Mouse (Mus musculus): Measurements from ENCODE around the gene Lhfpl4. TPM values are rescaled to one million over a fixed set of nuclear protein-coding genes. Genes with fewer than 3 reads are reported as not detected.
A peak's percentile ranks its signal among the peaks of the same experiment; 100 is the strongest.

Gene Lhfpl4
- total and polyA plus RNA-seq, 2 experiments from 2014 or later: 66.1 to 81.3 TPM

GRCm38 (mm10) chr6:113226705-113227104, 31.5 kb upstream of the Lhfpl4 start:
- H3K27me3 ChIP-seq (ENCODE audit: insufficient read depth, low read length): no peaks in the 10 kb centered on the region
- H3K4me1 ChIP-seq (ENCODE audit: insufficient read depth, low read length): no peaks in the 10 kb centered on the region
- H3K9ac ChIP-seq (replicated peaks; ENCODE audit: low read length, poor library complexity, severe bottlenecking): no peak overlapping the region
- H3K4me2 ChIP-seq (ENCODE audit: low read depth, low read length, poor library complexity, severe bottlenecking): no peak overlapping the region
- no peak for ATAC-seq (ENCODE audit: low FRiP score)
- no peak for TF ChIP-seq CTCF (IDR thresholded peaks at IDR 0.05)
- H3K9me3 ChIP-seq (ENCODE audit: low read length): no peaks in the 10 kb centered on the region
- H3K36me3 ChIP-seq (ENCODE audit: insufficient read depth, low read length): no peaks in the 10 kb centered on the region
- no peak overlapping the region for H3K4me3 ChIP-seq (ENCODE audit: low read depth, low read length)
- no peak overlapping the region for H3K27ac ChIP-seq (ENCODE audit: low read depth, low read length)
- DNase-seq (ENCODE audit: low spot score): no peak

GRCm38 (mm10) chr6:113225798-113226197, 30.6 kb upstream of the Lhfpl4 start:
- ATAC-seq (ENCODE audit: low FRiP score) (no peak), DNase-seq (ENCODE audit: low spot score) (no peak)
- no peak for TF ChIP-seq CTCF (IDR thresholded peaks at IDR 0.05)
- Histone ChIP-seq H3K27me3 (ENCODE audit: insufficient read depth, low read length) (no peaks in the 10 kb centered on the region), H3K27ac (ENCODE audit: low read depth, low read length) (no peak overlapping the region), H3K4me2 (ENCODE audit: low read depth, low read length, poor library complexity, severe bottlenecking) (no peak overlapping the region), H3K9me3 (ENCODE audit: low read length) (no peaks in the 10 kb centered on the region), H3K4me3 (ENCODE audit: low read depth, low read length) (no peak overlapping the region), H3K4me1 (ENCODE audit: insufficient read depth, low read length) (no peaks in the 10 kb centered on the region), H3K36me3 (ENCODE audit: insufficient read depth, low read length) (no peaks in the 10 kb centered on the region), H3K9ac (replicated peaks; ENCODE audit: low read length, poor library complexity, severe bottlenecking) (no peak overlapping the region)
- 83% methylated on average over 4 of the region's 4 CpGs for WGBS

DNA sequence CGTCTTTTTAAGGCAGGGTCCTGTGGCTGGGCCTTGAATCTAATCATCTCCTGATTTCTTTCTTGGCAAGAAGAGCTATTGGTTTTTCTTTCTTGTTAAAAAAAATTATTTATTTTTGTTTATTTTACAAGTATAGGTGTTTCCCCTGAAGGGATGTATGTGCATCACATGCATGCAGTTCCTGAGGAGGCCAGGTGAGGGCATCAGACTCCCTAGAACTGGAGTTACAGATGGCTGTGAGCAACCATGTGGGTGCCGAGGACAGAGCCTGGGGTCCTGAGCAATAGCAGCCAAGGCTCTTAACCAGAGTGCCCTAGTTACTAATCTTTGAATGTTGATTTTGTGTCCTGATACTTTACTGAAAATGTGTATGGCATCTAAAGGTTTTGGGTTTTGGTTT, 21.1 kb upstream of the Lhfpl4 start:
- H3K9ac ChIP-seq (replicated peaks; ENCODE audit: low read length, poor library complexity, severe bottlenecking): no peak overlapping the region
- H3K4me3 ChIP-seq (ENCODE audit: low read depth, low read length): no peak overlapping the region
- DNase-seq (ENCODE audit: low spot score) (no peak), ATAC-seq (ENCODE audit: low FRiP score) (no peak)
- H3K4me2 ChIP-seq (ENCODE audit: low read depth, low read length, poor library complexity, severe bottlenecking): no peak overlapping the region
- no peaks in the 10 kb centered on the region for H3K36me3 ChIP-seq (ENCODE audit: insufficient read depth, low read length)
- no peak for TF ChIP-seq CTCF (IDR thresholded peaks at IDR 0.05)
- 67% methylated on average over 2 of the region's 2 CpGs for WGBS
- H3K27ac ChIP-seq (ENCODE audit: low read depth, low read length): no peak overlapping the region
- no peaks in the 10 kb centered on the region for H3K4me1 ChIP-seq (ENCODE audit: insufficient read depth, low read length)
- H3K9me3 ChIP-seq (ENCODE audit: low read length): no peaks in the 10 kb centered on the region
- H3K27me3 ChIP-seq (ENCODE audit: insufficient read depth, low read length): no peaks in the 10 kb centered on the region

DNA sequence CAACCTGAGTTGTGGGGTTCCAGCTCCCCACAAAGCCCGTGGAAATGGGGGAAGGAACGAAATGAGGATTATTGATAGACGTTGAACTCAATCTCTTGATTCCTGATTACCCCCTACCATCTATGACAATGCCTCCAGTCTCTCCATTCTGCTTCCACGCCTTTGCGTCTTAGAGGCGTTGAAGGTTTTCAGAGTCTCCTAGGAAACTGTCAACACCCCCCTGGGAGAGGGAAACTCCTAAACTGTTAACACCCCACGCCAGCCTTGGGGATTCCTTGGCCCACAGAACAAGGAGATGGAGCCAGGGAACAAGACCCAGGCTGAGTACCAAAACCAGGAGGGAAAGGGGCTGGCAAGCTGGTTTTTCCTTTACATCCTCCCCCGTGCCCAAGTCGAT, 410 bp upstream of the Lhfpl4 start:
- TF ChIP-seq CTCF (IDR thresholded peaks at IDR 0.05): no peak
- peak overlapping the region; percentile 75 for H3K4me2 ChIP-seq (ENCODE audit: low read depth, low read length, poor library complexity, severe bottlenecking)
- peak overlapping the region; percentile 93 for H3K9ac ChIP-seq (replicated peaks; ENCODE audit: low read length, poor library complexity, severe bottlenecking)
- H3K9me3 ChIP-seq (ENCODE audit: low read length): no peaks in the 10 kb centered on the region
- DNase-seq (ENCODE audit: low spot score) (peak; percentile 37), ATAC-seq (ENCODE audit: low FRiP score) (0 out of 2 replicates have a peak, but pooled peaks have one; percentile 9)
- H3K4me3 ChIP-seq (ENCODE audit: low read depth, low read length): peak overlapping the region; percentile 83
- peaks cover 18% of the 10 kb centered on the region for H3K4me1 ChIP-seq (ENCODE audit: insufficient read depth, low read length)
- no peaks in the 10 kb centered on the region for H3K36me3 ChIP-seq (ENCODE audit: insufficient read depth, low read length)
- WGBS: 4% methylated on average over 9 of the region's 9 CpGs
- no peaks in the 10 kb centered on the region for H3K27me3 ChIP-seq (ENCODE audit: insufficient read depth, low read length)
- H3K27ac ChIP-seq (ENCODE audit: low read depth, low read length): peak overlapping the region; percentile 81

- no peaks in the 10 kb centered on the region for H3K27me3 ChIP-seq (ENCODE audit: insufficient read depth, low read length)
- H3K9me3 ChIP-seq (ENCODE audit: low read length): no peaks in the 10 kb centered on the region
- ATAC-seq (ENCODE audit: low FRiP score) (no peak), DNase-seq (ENCODE audit: low spot score) (no peak)
- no peaks in the 10 kb centered on the region for H3K36me3 ChIP-seq (ENCODE audit: insufficient read depth, low read length)
- H3K9ac ChIP-seq (replicated peaks; ENCODE audit: low read length, poor library complexity, severe bottlenecking): peak overlapping the region; percentile 93
- under 1% methylated on average over 5 of the region's 5 CpGs for WGBS
- peak overlapping the region; percentile 75 for H3K4me2 ChIP-seq (ENCODE audit: low read depth, low read length, poor library complexity, severe bottlenecking)
- H3K27ac ChIP-seq (ENCODE audit: low read depth, low read length): peak overlapping the region; percentile 81
- H3K4me3 ChIP-seq (ENCODE audit: low read depth, low read length): peak overlapping the region; percentile 83
- peaks cover 18% of the 10 kb centered on the region for H3K4me1 ChIP-seq (ENCODE audit: insufficient read depth, low read length)
- TF ChIP-seq CTCF (IDR thresholded peaks at IDR 0.05): no peak
Observed at GRCm38 (mm10) chr6:113194517-113194840, 705 bp downstream of the Lhfpl4 start.

- Histone ChIP-seq H3K4me2 (ENCODE audit: low read depth, low read length, poor library complexity, severe bottlenecking) (peak overlapping the region; percentile 75), H3K4me1 (ENCODE audit: insufficient read depth, low read length) (peaks cover 18% of the 10 kb centered on the region), H3K4me3 (ENCODE audit: low read depth, low read length) (peak overlapping the region; percentile 83), H3K36me3 (ENCODE audit: insufficient read depth, low read length) (no peaks in the 10 kb centered on the region), H3K9ac (replicated peaks; ENCODE audit: low read length, poor library complexity, severe bottlenecking) (peak overlapping the region; percentile 93), H3K9me3 (ENCODE audit: low read length) (no peaks in the 10 kb centered on the region), H3K27me3 (ENCODE audit: insufficient read depth, low read length) (no peaks in the 10 kb centered on the region), H3K27ac (ENCODE audit: low read depth, low read length) (peak overlapping the region; percentile 81)
- peak; percentile 55 for DNase-seq (ENCODE audit: low spot score)
- no peak for TF ChIP-seq CTCF (IDR thresholded peaks at IDR 0.05)
- WGBS: 2% methylated on average over 46 of the region's 46 CpGs
- ATAC-seq (ENCODE audit: low FRiP score): peak; percentile 79; the same call in 1 of the 2 replicates
Observed at GRCm38 (mm10) chr6:113193765-113194460, 1.3 kb downstream of the Lhfpl4 start.

Data from midbrain, postnatal 0 days (tissue).